In the genomic region with DNA sequence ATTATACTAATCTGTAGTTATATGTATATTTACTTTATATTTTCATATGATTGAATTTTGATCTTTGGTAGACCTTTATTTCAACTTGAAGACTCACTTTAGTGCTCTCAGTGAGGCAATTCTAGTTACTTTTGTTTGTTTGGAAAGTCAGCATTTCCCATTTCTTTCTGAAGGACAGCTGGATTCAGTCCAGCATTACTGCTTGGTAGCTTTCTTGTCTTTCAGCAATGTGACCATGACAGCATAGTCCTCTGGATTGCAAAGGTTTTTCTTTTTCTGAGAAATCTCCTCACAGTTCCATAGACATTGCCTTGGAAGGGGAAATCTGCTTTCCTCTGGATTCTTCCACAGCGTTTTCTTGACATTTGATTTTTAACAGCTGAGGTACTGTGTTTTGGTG, we compare ENCODE assay signal across 24 mouse cellular contexts.
"Had no signal": no experiment of that assay in that cellular context is flagged by ENCODE, and none has a peak within 500 bp of the region (broad histone marks: within the 10 kb centered on the region; RNA-seq: fewer than 3 reads in every experiment).

No protein-coding gene starts in this region.

- DNase-seq: gastrocnemius, postnatal 25 days; heart, postnatal 10 days; heart, postnatal 4 days; kidney, adult 18-20 months; kidney, adult 8-10 months; kidney, postnatal 10 days; kidney, postnatal 25 days; kidney, postnatal 4 days; left cerebral cortex, postnatal 4 days had no signal

- H3K4me3 ChIP-seq: heart, embryonic 10.5 days; heart, embryonic 12.5 days; hindbrain, embryonic 10.5 days; hindbrain, embryonic 12.5 days; intestine, embryonic 15.5 days; layer of hippocampus, adult 2 months; left cerebral cortex, adult 2 months; limb, embryonic 13.5 days; limb, embryonic 15.5 days; liver, embryonic 12.5 days had no signal

- H3K9ac ChIP-seq: heart, embryonic 12.5 days; hindbrain, embryonic 12.5 days; hindbrain, embryonic 14.5 days; intestine, embryonic 15.5 days; limb, embryonic 13.5 days; limb, embryonic 15.5 days; liver, embryonic 12.5 days; liver, embryonic 14.5 days had no signal

- H3K4me1 ChIP-seq: heart, embryonic 12.5 days; hindbrain, embryonic 12.5 days; intestine, embryonic 15.5 days; limb, embryonic 15.5 days; liver, embryonic 12.5 days had no signal

- H3K36me3 ChIP-seq: heart, embryonic 10.5 days; heart, embryonic 12.5 days; hindbrain, embryonic 10.5 days; hindbrain, embryonic 12.5 days; intestine, embryonic 15.5 days; limb, embryonic 13.5 days; limb, embryonic 15.5 days; liver, embryonic 12.5 days had no signal

- H3K27ac ChIP-seq: heart, embryonic 10.5 days; hindbrain, embryonic 10.5 days; hindbrain, embryonic 12.5 days; hindbrain, embryonic 14.5 days; intestine, embryonic 15.5 days; layer of hippocampus, adult 2 months; left cerebral cortex, adult 2 months; limb, embryonic 13.5 days; limb, embryonic 15.5 days; liver, embryonic 12.5 days; liver, embryonic 14.5 days had no signal

- ATAC-seq: hindbrain, embryonic 16.5 days; inflammation-experienced regulatory T-cells, adult 6 months; intestine, embryonic 15.5 days; intestine, postnatal 0 days; liver, embryonic 12.5 days had no signal

- H3K27me3 ChIP-seq: heart, embryonic 12.5 days; hindbrain, embryonic 12.5 days; intestine, embryonic 15.5 days; limb, embryonic 13.5 days; limb, embryonic 15.5 days; liver, embryonic 12.5 days had no signal

- H3K9me3 ChIP-seq: heart, embryonic 12.5 days; hindbrain, embryonic 12.5 days; intestine, embryonic 15.5 days; limb, embryonic 15.5 days; liver, embryonic 12.5 days had no signal

- H3K4me2 ChIP-seq: heart, embryonic 12.5 days; hindbrain, embryonic 12.5 days; hindbrain, embryonic 14.5 days; intestine, embryonic 15.5 days; limb, embryonic 13.5 days; limb, embryonic 15.5 days; liver, embryonic 12.5 days had no signal
